Mouse (Mus musculus): ENCODE measurements around the gene Marc2.

DNA sequence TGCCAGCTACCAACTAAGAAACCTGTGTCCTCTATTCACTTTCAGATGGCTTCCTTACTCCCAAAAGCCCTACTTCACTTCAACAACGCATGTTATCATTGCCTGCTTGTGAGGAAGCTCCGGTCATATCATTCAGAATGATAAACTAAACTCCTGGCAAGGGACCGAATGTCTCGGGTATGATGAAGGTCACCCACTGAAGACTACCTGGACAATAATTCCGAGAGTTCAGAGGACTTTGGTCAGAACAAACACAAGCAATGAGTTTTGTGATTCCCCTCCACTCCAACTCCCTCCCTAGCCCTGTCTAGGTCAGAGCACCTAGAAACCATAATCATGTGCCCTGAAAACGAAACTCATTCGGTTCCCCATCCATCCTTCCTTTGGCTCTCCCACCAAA lies 35.6 kb upstream of the Marc2 start:
- no peak for TF ChIP-seq CTCF (IDR thresholded peaks at IDR 0.05; ENCODE audit: low read depth)
- TF ChIP-seq EP300 (optimal IDR thresholded peaks at IDR 0.05): no peak

All from stomach, postnatal 0 days (tissue).